Mouse (Mus musculus): ENCODE measurements around the gene Ccr7.

The Ccr7 gene

GRCm38 (mm10) chr11:99153767-99154753 is 817 bp downstream of the Ccr7 start:
- no peak for DNase-seq (ENCODE audit: low read depth, low spot score)

GRCm38 (mm10) chr11:99152323-99153144 is 2.3 kb downstream of the Ccr7 start:
- DNase-seq (ENCODE audit: low read depth, low spot score) = no peak

- DNase-seq (ENCODE audit: low read depth, low spot score) = no peak
These were observed 3.4 kb downstream of the Ccr7 start for GRCm38 (mm10) chr11:99151333-99151930.

DNA sequence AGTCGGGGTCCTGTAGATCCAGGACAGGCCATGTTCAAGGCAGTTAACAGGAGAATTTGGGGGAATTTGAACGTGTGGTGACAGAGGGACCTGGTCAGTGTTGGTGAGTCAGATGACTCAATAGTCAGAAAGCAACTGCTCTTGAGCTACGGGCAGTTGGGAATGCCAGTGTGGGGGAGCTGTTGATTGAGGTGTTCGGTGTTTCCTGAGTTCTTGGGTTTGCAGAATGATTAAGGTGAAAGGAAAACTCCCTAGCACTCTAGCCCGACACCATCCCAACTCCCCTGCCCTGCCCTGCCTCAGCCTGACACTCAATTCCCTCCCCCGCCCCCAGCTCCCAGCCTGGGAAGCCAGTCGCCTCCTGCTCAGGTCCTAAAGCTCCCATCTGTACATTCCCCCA is 4.0 kb downstream of the Ccr7 start:
- no peak for DNase-seq (ENCODE audit: low read depth, low spot score)

DNA sequence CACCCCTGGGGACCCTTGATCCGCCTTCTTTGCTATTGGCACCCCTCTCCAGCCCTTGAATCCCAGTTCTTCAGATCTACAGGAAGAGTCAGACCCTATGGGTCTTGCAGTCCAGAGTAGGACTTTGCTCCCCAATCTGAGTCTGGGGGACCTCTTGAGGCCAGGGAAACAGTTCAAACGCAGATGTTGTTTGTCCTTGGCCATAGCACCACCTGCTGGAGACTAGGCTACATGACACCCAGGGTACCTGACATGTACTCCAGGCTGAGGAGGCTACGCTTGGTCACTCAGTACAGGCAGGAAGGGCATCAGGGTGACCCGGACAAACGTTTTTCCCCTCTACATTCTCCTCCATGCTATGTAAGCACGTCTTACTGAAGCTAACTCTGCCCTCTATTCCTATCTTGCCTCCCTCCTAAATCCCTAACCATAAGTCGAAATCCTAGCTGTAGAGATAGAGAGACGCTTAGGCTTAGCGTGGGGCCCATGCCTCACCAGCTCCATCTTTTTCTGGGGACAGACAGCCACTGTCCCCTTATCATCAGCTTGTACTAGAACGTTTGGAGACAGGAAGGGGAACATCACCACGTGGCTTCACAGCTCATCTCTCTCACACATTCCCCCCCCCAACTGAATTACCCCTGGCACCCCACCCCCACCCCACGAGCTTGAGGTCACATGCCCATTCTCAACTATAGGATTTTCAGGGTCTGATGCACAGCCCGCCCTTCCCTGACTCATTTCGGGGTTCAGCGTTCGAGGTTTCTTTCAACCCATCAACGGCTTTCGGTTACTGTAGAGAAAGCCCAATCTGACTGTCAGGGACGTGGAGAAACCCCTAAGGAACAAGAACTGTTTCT is 4.7 kb downstream of the Ccr7 start:
- DNase-seq (ENCODE audit: low read depth, low spot score) = peak; percentile 47

DNA sequence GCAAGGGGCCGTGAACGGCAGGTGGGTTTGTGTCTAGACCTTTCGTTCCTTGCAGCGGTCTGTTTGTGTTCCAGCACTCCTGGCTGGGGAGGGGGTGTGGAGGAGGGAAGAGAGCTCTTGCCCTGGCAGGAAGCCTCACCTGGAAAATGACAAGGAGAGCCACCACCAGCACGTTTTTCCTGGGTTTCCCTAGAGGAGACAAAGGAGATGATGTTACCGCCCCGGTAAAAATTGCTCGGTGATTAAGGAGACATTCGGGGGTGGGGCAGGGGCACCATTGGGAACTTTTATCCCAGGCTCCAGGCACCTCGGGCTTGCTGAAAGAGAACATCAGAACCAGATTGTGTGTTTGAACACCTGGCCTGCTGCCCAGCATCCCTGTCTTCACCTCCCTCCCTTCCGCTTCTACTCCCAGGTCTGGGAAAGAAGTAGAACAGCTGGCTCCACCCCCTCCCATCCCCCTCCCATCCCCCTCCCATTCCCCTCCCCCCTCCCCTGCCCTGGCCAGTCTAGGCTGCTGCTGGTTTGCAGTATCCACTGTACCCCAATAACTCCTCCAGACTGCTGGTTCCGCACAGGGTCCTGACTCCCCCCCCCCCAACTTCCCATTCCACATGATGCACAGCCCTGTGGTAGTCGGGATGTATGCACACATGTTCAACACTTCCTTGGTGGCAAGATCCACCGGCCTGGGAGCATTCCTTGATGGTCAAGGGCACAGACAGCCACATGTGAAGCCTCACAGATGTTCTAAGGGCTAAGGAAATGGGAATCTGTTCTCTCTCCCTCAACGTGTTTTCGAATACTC is 5.8 kb downstream of the Ccr7 start:
- no peak for DNase-seq (ENCODE audit: low read depth, low spot score)

GRCm38 (mm10) chr11:99148400-99148799 is 6.5 kb downstream of the Ccr7 start:
- no peak for DNase-seq (ENCODE audit: low read depth, low spot score)

GRCm38 (mm10) chr11:99147920-99148289 is 7.0 kb downstream of the Ccr7 start:
- no peak for DNase-seq (ENCODE audit: low read depth, low spot score)

DNA sequence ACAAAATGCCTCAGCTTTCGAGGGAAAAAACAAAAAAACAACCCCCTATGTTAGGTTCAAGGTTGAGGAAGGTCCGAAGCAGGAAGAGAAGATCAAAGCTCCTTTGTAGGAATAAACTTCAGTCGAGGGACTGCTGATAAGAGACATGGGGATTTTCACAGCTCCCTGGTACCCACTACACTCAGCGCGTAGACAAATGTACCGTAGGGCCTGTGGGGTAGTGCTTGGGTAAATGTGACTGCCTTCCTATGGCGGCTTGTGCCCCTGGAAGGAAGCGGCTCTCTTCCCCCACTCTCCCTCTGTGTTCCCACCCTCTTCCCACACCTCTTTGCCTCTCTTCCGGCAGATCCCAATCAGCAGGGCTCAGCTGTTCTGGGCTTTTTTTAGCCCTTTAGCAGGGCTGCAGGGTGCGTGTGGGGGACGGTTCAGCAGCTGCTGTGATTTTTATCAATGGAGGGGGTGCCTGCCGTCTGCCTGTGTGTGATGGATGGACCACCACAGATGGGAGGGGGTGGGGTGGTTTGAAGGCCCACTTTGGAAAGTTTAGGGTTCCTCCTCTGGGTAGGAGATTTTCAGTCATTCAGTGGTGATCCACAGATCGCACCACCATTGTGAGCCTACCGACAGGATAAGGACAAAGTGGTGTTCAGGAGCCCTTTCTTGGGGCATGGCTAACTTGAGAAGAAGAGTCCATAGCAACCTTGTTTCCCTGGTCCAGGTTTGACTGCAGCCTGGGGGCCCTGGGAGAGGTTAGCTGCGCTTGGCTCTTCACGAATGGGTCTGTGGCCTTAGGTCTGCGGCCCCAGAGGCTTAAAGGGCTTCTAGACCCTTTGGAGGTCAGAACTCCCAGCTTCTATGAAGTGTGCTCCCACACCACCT is 7.6 kb downstream of the Ccr7 start:
- DNase-seq (ENCODE audit: low read depth, low spot score) = no peak

GRCm38 (mm10) chr11:99146558-99146957 is 8.3 kb downstream of the Ccr7 start:
- DNase-seq (ENCODE audit: low read depth, low spot score) = no peak

DNA sequence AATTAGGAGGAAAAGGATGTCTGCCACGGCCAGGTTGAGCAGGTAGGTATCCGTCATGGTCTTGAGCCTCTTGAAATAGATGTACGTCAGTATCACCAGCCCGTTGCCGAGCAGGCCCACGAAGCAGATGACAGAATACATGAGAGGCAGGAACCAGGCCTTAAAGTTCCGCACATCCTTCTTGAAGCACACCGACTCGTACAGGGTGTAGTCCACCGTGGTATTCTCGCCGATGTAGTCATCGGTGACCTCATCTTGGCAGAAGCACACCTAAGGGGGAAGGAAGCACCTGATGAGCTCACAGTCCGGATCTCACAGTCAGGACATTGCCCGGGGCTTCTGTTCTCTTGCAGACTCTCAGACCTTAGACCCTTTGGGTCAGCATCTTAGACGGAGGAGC is 9.1 kb downstream of the Ccr7 start:
- no peak for DNase-seq (ENCODE audit: low read depth, low spot score)

DNA sequence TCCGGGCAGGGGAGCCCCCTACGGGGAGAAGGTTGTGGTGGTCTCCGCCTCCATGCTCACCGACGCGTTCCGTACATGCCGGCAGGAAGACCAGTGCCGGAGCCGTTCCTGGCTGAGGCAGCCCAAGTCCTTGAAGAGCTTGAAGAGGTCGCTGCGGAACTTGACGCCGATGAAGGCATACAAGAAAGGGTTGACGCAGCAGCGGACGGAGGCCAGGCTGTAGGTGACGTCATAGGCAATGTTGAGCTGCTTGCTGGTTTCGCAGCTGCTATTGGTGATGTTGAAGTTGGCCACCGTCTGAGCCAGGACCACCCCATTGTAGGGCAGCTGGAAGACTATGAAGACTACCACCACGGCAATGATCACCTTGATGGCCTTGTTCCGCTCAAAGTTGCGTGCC is 9.9 kb downstream of the Ccr7 start:
- DNase-seq (ENCODE audit: low read depth, low spot score) = no peak

DNA sequence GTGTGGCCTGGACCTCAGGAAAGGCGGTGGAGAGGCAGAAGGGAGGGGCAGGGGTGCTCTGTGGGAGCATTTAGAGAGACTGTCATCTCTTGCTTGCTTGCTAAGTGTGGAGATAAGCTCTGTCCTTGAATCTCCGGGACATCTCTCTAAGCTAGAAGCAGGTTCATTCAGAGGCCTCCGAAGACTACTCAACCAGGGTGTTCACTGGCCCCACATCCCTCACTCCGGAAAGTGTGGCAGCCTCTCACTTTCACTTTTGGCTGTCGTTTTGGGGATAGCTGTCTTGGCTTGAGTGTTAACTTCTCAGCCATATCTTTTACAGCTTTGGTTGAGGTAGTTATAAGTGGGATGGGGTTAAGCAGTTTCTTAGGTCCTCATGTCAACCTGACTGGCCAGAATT is 10.4 kb downstream of the Ccr7 start:
- DNase-seq (ENCODE audit: low read depth, low spot score) = no peak

GRCm38 (mm10) chr11:99143123-99144082 is 11.5 kb downstream of the Ccr7 start:
- no peak for DNase-seq (ENCODE audit: low read depth, low spot score)

DNA sequence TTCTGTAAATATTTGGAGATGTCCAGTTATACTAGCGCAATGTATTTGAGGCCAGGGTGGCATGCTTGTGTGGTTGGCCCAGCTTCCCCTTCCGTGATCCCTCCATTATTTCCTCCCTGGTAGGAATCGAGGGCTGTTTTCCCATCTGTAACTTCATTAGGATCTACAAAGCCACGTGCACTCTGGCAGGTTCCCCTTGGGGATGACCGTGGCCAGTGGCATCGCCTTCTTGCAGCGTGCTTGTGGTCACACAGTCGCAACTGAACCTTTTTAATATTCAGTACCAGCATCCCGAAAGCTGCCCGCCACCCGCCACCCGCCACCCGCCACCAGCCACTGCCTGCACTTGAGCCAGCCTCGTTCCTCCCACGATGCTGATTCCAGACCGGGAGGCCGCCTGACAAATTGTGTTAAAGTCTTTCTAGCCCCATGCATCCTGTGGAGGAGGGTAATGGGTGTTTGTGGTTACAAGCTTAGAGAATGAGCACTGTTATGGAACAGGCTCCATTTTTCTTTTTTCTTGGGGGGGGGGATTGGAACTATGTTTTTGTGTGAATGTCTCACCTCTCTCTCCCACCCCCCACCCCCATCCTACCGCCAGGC is 12.3 kb downstream of the Ccr7 start:
- DNase-seq (ENCODE audit: low read depth, low spot score) = no peak

GRCm38 (mm10) chr11:99142046-99142445 is 12.8 kb downstream of the Ccr7 start:
- DNase-seq (ENCODE audit: low read depth, low spot score) = no peak

DNA sequence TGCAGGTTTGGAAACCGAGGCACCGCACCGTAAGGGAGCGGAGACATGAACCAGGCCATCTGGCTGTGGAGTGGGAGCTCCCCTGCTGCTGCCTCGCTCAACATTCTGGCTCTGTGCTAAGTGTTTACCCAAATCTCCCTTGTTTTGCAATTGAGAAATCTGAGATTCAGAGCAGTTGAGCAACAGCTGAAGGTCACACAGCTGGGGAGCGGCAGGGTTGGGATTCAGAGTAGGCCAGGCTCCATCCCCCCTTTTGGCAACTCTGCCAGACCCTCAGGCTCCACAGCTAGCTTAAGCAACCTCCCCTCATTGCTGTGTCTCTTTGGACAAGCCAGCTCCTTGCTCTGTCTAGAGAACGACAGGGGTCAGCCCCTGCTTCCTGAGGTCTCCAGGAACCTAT is 13.3 kb downstream of the Ccr7 start:
- no peak for DNase-seq (ENCODE audit: low read depth, low spot score)

- no peak for DNase-seq (ENCODE audit: low read depth, low spot score)
These were observed 15.9 kb downstream of the Ccr7 start for GRCm38 (mm10) chr11:99138976-99139375.

All from retina, adult 2 months (tissue).